Mouse (Mus musculus) common myeloid progenitor, adult 5-6 weeks (primary cell): ENCODE data around the gene Rgs9. TPM values are rescaled to one million over a fixed set of nuclear protein-coding genes. Genes with fewer than 3 reads are reported as not detected.

Experiments used
- ATAC-seq: replicated peaks from 2 replicates; pipeline ENCODE4 v1.8.0; 2016; ENCODE audit warnings: low read depth, mild to moderate bottlenecking, moderate TSS enrichment, inconsistent platforms; ENCODE audit not compliant: poor library complexity, severe bottlenecking
- total RNA-seq: library from RNA; stranded (forward); fragments of 200-1000, 187-1606 nt; gene quantifications from 2 replicates; pipeline ENCODE4 v1.2.3, GENCODE M21; 2017

Gene Rgs9
- total RNA-seq, 1 experiment from 2014 or later: 0.14 TPM

DNA sequence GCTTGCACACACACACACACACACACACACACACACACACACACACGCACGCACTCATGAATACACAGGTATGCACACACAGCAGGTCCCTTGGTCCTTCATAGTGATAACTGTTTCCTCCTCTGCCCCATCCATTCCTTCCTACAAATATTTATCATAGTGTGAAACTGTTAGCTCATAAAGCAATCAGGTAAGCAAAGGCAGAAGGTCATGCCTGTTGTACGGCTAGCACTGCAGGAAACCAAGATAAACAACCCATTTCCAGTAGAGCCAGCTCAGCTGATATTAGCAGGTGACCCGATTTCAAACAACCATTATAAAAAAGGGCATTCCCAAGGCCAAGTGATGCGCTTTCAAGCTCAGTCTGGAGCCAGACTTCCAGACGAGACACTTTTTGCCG lies 116.8 kb downstream of the Rgs9 start:
- no peak for ATAC-seq

DNA sequence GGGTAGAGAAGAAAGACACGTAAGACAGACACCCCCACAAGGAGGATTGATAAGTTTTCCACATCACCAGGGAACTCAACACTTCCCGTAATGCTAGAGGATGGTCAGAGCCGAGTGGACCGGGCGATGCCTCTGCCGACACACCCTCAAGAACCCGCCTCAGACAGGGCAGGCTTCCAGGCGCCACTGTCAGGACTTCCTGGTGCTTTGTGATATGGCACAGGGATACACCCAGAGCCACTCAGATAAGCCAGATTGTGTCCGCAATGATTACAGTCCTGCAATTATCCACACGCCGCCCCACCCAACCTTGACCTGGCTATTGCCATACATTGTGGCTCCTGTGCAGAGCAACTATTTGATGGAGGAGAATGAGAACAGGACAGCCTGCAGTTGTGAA lies 117.6 kb downstream of the Rgs9 start:
- no peak for ATAC-seq

DNA sequence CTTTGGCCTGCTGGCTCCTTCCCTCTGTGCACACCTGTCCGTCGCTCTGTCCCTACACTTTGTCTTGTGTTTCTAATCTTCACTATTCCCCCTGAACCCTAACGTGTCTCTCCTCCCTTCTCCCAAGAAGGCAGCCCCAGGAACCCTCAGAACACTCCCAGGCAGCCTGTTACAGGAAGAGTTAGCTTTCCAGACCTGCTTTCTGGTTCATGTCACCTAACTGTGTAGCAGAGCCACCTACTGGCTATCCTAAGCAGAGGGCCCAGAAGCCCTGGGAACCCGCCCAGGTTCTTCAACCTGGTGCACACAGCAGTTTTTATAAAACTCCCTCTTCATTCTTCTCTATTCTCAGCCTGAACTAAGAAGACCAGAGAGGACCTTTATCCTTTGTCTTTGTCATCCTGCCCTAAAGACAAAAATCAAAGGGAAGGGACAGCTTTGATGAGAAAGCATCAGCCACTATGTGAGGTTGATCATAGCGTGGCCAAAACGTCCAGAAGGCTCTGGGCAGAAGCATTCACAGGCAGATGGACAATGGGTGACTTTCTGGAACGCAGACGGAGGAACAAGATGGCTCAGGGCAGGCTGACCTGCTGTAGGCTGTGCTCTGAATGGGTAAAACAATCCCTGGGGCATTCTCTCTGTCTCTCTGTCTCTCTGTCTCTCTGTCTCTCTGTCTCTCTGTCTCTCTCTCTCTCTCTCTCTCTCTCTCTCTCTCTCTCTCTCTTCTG lies 119.0 kb downstream of the Rgs9 start:
- no peak for ATAC-seq

DNA sequence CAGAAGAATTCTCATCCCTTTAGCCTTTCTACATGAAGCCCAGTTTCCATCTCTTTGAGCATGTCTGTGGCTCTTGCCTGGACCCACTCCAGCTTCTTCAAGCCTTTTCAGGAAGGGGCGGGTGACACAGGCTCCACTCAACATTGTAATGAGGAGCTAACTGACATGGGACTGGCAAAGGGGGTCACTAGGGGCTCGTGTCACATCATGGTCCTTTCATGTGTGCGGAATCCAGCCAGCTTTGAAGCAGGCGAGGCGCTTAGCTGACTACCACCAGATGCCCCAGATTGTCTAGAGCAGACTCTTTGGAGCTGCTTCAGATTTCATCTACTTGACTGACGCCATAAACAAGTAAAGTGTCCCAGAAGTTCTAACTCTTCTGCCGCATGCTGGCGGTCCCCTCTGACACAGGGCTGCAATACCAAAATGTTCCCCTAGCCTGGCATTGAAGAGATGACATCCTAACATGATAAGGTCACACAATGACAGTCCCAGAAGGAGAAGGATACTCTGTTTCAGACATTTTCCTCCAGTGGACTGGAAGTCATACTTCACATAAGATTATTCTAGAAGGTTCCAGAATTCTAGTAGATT lies 122.5 kb downstream of the Rgs9 start:
- no peak for ATAC-seq

Other genes with a start within 250 kb of the Rgs9 start
- gene E030025P04Rik, start 153.8 kb downstream of the Rgs9 start, total RNA-seq: not detected in 2 replicates
- 43.8 and 49.6 TPM in 2 replicates for gene Gna13, start 64.7 kb upstream of the Rgs9 start, total RNA-seq
- 0.58 TPM in 1 of 2 replicates, not detected in the other for gene 9930022D16Rik, start 115.8 kb upstream of the Rgs9 start, total RNA-seq
- gene Amz2, start 127.8 kb upstream of the Rgs9 start, total RNA-seq: 50.8 and 62.2 TPM in 2 replicates
- gene Arsg, start 175.2 kb upstream of the Rgs9 start, total RNA-seq: 1.8 and 2.7 TPM in 2 replicates
- 11.5 and 12.8 TPM in 2 replicates for gene Slc16a6, start 175.5 kb upstream of the Rgs9 start, total RNA-seq